Mouse (Mus musculus): ENCODE data around the gene Ppm1e.

Ppm1e gene

DNA sequence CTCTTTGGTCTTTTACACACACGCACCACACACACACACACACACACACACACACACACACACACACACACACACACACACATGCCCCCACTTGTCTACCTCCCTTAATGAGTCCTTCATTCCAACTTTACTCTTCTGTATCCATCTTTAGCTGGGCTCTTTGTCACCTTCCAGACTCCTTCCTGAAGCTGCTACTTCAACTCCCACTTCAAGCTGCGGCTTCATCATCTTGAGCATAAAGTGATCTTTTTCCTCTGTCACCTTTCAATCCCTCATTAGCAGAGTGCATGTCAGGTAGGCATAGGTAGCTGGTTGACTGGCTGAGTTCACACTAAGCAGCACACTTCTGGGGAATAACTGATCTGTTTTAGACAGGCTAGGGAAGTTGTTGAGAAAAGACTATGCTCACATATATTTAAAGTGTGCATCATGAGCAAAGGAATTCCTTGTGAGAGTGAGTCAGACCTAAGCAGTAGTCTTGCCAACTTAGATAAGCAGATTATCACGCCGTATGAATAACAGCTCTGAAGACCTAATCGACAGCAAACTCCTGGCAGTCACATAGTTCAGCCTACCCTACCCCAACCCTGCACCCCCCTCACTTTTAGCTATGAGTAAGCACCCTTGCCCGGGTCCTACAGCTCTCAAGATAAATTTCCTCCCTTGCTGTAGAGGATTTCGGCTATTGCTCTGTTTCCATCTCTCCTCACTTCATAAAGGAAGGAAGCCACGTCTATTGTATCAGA lies 49.3 kb downstream of the Ppm1e start:
- CTCF ChIA-PET = no interaction called here

DNA sequence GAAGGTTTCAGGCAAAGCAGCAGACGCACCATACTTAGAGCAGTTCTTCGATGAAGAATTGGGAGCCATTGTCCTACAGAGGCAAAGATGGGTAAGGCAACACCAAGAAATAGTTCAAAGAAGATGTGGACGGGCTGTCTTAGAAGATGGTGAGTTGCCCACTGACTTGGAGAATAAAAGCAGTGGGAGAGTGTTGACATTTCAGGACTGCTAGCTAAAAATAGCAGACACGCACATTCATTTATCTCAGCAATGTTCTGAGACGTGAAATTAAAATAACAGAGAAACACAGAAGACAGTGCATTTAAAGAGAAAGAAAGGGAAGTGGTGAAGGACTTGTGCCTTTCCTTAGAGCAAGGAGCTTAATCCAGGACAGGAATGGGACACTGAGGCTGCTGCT lies 59.8 kb downstream of the Ppm1e start:
- CTCF ChIA-PET = no interaction called here

DNA sequence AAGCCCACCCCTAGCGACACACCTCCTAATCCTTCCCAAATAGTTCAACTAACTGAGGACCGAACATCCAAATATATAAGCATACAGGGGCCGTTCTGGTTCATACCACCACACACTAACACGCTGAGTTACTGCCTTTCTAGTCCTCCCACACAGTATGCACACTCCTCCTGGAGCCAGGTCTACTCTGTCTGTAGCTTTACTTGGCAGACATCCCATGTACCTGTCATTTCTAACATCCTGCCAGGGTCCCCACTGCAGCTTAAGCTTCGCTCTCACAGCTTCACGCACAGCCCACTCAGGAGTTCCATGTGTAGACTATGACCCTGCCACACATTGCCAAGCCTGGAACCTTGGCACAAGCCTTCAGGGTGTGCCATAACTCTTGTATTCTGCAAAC lies 62.4 kb downstream of the Ppm1e start:
- CTCF ChIA-PET = no interaction called here

DNA sequence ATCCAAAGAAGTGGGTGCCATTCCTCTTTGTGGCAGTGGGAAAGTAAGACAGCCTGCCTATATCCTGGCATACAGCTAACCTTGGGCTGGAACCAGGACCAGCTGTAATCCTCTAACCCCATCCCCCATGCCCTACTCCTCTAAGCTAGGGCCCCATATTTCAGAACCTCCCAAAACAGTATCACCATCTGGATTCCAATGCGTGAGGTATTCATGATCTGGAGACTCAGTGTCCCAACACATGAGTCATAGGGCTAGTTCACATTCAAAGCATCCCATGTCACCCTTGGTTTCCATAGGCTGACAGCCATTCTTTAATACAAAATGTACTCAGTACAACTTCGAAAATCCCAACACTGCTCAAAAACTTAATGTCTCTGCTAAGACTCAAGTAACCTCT lies 63.2 kb downstream of the Ppm1e start:
- CTCF ChIA-PET = no interaction called here

DNA sequence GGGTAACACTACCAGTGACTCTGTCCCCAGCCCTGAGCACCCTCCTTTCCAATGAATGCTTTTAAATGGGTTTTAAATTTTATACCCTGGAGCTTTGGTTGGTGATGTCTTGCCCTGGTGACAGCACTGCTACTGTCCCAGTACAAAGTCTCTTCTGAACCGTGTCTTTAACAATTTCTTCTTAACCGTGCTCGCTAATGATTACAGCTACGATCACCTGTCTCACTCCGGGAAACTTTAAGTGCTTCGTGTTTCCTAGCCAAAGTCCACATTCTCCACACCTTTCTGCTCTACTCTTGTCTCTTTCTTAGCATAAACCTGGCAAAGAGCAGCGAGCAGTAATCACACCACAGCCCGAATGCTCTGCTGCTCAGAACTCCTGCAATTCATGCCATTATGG lies 69.5 kb downstream of the Ppm1e start:
- CTCF ChIA-PET = no interaction called here

DNA sequence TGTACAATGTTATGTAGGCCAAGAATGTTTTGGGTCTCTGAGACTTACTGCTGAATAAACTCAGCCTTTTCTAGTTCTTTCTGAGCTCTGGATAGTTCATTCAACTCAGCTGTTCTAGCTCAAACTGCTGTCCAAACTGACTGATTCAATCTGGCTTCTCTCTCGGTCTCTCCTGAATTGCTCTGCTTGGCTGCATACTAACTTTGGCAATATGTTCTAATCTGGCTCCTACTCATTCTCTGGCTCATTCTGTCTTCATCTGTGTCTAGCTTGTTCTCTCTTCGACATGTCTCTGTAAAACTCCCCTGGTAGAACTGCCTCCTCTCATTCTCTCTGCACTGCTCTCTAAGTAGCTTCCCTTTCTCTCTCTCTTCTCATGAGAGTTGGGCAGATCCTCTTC lies 72.6 kb downstream of the Ppm1e start:
- CTCF ChIA-PET = interaction anchor here (0.5 kb wide), 1 partner anchor 425 kb away, joined by 3 read pairs; no protein-coding TSS in a partner anchor

DNA sequence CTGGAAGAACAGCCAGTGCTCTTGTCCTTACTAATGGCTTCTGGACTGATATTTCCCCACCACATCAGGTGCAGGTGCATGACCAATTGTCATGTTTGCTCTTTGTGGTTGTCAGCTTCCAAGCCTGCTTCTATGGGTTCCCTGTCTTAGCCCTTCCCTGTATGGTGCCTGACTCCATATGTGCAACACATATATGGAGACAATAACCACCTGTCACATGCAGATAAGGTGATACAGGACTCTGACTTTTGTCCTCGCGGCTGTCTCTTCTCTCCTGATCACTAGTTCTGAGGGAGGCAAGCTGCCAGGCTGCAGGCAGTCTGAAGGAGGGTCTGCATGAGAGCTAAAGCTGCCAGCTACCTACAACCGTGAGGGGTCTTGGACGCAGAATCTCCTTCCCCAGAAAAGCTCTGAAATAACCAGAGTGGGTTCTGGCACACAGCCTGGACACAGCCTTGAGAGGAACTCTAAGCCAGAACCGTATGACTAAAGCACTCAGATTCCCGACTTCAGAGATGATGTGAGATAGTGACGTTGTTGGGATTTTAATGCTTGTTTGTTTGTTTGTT lies 76.8 kb downstream of the Ppm1e start:
- CTCF ChIA-PET = no interaction called here

DNA sequence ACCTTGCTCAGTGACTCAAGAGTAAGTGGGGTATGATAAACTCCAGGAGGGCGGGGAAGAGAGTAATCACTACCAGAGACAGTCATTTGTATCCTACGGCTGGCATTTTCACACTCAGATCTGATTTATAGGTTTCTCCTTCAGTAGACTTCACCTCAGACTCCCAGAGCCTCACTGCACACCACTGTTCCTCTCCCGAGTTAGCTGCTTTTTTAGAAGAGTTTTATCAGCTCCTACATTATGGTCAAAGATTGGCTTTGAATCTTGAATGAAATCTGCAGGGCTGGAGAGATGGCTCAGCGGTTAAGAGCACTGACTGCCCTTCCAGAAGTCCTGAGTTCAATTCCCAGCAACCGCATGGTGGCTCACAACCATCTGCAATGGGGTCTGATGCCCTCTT lies 79.4 kb downstream of the Ppm1e start:
- CTCF ChIA-PET = interaction anchor here (0.6 kb wide), 1 partner anchor 36 kb away, joined by 3 read pairs; no protein-coding TSS in a partner anchor

DNA sequence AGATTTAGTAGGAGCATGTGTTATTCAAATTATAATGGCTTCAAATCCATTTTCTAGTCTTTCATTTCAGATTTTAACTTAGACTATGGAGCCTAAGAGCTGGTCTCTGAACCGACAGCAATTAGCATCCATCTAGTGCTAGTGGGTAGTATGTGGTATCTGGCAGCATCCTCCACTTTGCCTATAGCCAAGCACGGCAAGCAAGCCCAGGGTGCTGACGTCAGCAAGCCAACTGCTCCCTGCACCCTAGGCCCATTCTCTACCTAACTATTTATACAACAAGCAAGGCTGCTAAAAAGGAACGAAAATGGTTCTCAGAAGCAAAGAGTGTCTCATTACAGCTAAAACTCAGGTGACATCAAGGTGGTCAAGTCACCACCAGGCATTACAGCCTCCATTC lies 80.0 kb downstream of the Ppm1e start:
- CTCF ChIA-PET = no interaction called here

DNA sequence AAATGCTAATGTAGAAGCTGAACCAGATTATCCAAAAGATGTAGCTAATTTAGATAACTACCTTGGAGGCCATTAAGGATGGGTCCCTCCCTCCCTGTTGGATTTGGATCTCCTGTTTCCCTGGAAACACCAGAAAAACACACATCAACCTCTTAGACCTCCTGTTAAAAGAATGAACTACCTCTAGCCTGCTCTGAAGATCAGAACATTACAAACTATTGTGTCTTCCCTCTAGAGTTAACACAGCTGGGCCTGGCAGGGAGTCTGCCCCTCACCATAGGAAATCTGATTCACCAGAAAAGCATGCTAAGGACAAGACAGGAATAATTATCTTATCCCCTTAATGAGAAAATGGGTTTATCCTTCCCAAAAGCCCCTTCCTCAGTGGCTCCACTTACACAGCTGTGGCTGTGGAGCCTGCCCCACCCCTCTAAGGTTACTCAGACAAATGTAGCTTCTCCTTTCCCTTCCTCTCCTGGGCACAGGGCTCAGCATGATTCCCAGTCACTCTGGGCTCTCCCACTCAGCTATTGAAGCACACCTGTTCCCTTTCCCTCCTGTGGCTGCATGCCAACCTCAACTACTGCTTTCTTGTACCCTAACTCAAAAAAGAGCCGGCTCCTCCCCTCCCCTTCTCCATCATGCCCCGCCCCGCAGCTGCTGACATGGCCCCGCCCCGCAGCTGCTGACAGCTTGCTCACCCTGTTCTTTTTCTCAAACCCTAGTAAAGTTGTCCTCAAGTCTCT lies 82.4 kb downstream of the Ppm1e start:
- CTCF ChIA-PET = interaction anchor here (0.7 kb wide), 1 partner anchor 1360 kb away, joined by 3 read pairs; no protein-coding TSS in a partner anchor

DNA sequence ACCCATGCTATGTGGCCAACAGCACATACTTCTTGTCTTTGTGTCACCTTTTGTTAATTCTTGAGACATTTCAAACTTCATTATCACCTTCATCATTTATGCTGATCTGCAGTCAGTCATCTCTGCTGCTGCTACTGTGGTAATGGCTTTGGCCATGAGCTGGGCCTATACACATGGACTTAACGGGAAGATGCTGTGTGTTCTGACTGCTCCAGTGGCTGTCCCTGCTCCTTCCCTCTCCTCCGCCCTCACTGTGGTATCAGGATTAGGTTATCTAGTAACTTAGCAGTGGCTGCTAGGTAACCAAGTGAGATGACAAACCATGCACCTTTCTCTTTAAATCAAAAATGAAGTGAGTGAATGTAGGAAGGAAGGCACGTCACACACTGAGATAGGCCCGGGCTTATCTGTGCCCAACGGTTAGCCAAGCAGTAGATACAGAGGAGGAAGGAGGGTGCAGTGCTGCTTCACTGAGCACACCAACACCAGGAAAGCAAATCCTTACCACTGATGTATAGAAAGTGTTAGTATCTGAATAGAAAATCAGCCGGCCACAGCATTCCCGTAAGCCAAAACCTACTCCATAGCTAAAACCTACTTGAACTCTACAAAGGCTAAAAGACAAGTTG lies 83.3 kb downstream of the Ppm1e start:
- CTCF ChIA-PET = no interaction called here

DNA sequence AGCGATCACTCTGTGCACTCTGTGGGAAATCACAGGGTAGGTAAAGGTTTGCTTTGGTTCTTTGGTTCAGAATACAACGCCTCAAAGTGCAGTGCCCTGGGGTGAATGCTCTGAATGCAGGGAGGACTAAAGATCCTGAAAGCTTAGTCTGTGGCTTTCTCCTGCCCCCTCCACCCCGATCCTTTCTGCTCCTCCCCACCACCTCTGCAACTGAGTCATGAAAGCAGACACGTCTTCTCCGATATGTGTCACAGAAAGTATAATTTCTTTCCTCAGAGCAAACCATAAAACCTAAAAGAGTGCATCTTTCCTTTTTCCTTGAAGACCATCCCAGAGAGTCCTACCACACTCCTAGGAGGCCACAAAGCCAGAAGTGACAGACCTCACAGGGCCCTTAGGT lies 86.1 kb downstream of the Ppm1e start:
- CTCF ChIA-PET = no interaction called here

DNA sequence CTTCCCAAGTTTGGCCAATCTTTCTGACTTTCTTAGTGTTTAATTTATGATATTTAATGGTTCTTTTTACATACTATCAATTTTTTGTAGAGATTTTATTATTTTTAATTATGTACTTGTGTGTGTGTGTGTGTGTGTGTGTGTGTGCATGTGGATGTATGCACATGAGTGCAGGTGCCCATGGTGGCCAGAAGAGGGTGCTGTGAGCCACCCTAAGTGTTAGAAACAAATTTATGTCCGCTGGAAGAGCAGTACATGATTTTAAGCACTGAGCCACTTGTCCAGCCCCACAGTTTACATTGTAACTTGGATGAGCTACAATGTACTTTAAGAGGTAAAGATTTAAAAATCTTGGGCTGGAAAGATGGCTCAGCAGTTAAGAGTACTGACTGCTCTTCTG lies 87.3 kb downstream of the Ppm1e start:
- CTCF ChIA-PET = no interaction called here

DNA sequence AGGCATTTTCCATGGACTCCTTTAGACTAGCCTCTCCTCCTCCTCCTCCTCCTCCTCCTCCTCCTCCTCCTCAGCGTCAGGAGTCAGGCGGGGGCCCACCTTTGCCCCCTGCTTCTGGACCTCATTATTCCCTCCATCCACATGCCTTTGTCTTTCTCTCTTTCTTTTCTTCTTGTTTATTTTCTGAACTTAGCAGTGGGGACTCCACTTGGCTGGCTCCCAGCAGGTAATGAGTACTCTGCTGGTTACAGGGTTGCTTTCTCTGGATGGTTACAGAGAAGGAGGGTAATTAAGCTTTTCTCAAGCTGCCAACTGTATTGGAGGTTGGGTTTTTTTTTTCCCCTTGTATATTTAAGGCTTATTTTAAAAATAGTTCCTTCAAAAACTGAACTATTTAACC lies 87.9 kb downstream of the Ppm1e start:
- CTCF ChIA-PET = no interaction called here

DNA sequence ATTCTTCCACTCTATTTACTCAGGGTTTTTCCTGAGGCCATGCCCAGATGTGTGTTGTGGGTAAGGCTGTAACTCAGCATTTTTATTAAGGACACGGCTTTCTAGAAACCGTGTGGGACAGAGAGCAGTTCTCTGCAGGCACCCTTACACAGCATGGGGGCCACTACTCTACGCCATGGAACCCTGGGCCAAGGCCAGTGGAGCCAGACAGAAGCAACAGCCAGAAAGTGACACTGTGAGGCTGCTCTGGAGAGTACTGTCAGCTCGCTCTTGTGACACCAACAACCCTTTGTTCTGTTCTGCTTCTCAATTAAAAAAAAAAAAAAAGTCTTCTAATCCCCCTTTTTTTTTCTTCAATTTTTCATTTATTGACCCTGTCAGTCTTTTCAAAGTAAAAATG lies 88.4 kb downstream of the Ppm1e start:
- CTCF ChIA-PET = no interaction called here

DNA sequence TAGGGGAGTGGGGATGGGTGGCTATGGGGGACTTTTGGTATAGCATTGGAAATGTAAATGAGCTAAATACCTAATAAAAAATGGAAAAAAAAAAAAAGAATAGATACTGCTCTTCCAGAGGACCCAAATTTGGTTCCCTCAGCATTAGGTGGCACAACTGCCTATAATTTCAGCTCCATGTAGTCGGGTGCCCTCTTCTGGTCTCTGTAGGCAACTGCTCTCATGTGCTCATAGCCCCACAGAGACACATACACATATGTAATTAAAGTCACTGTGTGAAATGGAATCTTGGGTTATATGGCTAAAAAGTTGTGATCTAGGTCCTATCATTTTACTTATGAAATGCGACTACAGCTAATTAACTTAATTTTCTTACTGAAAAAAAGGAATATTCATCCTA lies 90.0 kb downstream of the Ppm1e start:
- CTCF ChIA-PET = interaction anchor here (0.6 kb wide), 1 partner anchor 720 kb away, joined by 20 read pairs; no protein-coding TSS in a partner anchor

DNA sequence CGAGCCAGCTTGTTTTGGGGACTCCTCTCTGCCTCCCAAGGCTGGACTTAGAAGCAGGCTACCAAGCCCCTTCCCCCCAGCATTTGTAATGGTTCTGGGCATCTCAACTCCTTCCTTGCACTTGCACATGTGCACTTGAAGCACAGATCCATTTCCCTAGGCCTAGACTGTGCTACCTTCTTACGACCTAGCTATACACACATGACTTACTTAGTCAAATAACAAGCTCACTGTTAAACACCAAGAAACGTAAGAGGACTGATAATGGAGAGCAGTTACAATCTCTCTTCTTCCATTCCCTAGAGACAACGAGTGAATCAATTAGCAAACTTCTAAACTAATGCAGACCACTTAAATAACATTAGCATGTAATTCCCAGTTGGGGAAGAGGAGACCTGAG lies 92.6 kb downstream of the Ppm1e start:
- CTCF ChIA-PET = no interaction called here

DNA sequence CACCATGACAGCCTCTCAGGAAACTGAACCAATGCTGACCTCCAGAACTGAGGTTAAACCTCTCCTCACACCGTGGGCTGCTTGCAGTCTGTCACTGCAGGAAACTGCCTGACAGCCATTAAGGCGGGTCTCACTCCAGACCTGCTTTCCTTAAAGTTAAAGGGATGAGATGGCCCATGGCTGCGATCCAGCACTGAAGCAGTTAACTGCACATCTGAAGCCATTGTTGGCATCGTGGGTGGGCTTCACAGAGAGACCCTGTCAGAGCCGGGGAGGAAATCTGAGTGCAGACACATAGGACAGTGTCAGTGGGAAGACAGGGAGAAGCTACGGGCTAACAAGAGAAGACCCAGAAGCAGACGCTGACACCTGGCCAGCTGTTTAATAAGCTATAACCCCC lies 94.9 kb downstream of the Ppm1e start:
- CTCF ChIA-PET = no interaction called here

DNA sequence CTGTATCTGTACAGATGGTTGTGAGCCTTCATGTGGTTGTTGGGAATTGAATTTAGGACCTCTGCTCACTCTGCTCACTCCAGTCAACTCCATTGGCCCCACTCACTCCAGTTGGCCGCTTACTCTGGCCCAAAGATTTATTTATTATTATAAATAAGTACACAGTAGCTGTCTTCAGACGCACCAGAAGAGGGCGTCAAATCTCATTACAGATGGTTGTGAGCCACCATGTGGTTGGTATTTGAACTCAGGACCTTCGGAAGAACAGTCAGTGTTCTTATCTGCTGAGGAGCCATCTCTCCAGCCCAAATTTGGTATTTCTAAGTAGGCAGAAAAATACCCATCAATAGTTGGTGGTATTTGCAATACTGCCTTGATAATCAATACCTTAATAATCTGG lies 97.1 kb downstream of the Ppm1e start:
- CTCF ChIA-PET = interaction anchor here (0.7 kb wide), 1 partner anchor 142 kb away, joined by 3 read pairs; no protein-coding TSS in a partner anchor

DNA sequence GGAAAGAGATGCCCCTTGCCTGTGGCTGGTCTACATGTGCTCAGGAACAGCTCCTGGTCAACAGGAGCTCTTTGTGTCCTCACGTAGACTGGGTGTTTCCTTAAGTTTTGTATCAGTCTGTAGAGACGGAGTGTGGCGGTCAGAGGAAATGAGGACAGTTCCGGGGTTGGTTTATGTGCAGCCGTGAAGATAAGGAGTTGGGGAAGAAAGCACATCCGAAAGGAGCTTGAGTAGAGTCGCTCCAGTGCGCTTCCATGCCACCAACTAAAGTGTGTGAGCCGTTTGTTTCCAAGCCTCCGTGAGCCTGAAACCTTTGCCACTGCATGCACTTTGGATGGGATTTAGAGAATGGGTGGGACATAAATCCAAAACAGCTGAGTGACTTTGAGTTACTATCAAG lies 99.0 kb downstream of the Ppm1e start:
- CTCF ChIA-PET = interaction anchor here (0.7 kb wide), 1 partner anchor 410 kb away, joined by 4 read pairs; no protein-coding TSS in a partner anchor

DNA sequence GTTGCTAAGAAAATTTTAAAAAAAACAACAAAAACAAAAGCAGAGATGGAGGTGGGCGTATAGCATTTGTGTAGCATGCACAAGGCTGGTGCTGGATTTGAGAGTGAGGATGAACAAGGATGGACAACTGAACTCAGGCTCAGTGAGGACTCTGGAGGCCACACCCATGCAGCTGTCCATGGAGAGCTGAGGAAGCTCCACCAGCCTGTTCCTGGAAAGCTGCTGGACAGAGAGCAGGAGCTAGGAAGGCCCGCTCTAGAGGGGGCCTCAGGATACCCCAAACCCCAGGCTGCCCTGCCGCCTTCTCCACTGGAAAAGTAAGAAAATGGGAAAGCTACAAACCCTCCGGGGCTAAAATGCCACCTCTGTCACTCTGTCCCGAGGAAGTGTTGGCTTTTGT lies 101.5 kb downstream of the Ppm1e start:
- CTCF ChIA-PET = no interaction called here

DNA sequence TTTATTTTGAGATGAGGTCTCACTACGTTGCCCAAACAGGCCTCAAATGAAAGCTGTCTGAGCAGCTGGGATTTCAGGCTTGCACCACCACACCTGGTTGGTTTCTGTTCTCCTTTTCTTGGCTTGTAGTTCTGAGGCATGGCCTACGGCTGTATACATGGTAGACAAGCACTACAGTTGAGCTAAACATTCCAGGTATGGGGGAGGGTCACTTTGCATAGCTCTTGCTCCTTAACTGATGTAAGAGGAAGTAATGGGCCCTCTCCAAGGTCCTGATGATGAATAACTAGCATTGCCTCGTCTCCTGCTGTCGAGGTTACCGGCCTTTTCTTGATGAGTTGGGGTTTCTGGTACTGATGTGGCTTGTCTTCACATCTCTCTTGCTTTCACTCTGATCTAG lies 104.7 kb downstream of the Ppm1e start:
- CTCF ChIA-PET = no interaction called here

DNA sequence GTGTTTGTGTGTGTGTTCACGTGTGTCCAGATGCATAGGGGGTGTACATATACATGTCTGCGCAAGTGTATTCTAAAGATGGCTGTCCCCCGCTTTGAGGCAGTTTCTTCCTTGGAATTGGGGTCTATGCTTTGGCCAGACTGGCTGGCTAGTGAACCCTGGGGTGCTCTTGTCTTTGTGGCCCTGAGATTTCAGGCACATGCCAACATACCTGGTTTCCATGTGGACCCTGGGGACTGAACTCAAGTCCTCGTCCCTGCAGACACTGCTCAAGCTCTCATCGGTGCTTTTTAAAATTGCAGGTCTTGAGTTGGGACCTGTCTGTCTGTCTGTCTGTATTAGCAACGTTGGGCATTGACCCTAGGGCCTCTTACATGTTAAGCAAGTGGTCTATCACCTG lies 105.5 kb downstream of the Ppm1e start:
- CTCF ChIA-PET = no interaction called here
